Mouse (Mus musculus): Measurements from ENCODE around the gene Cgn.
A peak's percentile ranks its signal among the peaks of the same experiment; 100 is the strongest.

The Cgn gene

GRCm38 (mm10) chr3:94786367-94786835 is at the start of gene Cgn:
TSS of gene Cgn (minus strand) at chr3:94786492.
- DNase-seq: peak; percentile 91 to 92

GRCm38 (mm10) chr3:94835396-94835795 is 49.1 kb upstream of the Cgn start:
- no peak for DNase-seq

DNA sequence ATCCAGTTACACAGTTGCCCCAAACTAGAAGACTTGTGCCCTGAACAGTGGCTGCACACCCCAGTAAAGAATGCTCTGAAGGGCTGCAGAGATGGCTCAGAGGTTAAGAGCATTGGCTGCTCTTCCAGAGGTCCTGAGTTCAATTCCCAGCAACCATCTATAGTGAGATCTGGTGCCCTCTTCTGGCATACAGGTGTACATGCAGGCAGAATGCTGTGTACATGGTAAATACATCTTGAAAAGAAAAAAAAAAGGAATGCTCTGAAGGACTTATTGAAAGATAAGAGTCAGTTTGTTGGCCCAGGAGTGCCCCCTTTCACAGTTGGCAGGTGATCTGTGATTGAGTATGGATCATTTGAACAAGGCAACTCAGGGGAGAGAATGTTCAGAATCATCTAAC is 47.1 kb upstream of the Cgn start:
- no peak for DNase-seq

- DNase-seq: peak; percentile 34 to 59
These were observed 46.4 kb upstream of the Cgn start for GRCm38 (mm10) chr3:94832701-94833100.

- DNase-seq: no peak
These were observed 45.8 kb upstream of the Cgn start for GRCm38 (mm10) chr3:94832100-94832499.

DNA sequence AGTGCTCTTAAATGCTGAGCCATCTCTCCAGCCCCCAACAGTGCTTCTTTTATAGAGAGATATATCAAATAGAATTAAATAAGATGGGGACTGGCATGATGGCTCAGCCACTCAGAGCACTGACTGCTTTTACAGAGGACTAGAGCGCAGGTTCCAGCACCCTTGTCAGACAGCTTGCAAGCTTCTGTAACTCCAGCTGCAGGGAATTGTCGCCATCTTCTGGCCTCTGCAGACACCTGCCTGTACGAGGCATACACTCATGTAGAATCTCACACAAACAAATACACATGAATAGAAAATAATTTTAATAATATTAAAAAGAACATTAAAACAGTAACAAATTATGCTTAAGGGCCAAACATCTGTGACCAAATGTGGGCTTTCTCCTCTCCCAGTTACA is 37.8 kb upstream of the Cgn start:
- no peak for DNase-seq

- no peak for DNase-seq
These were observed 35.8 kb upstream of the Cgn start for GRCm38 (mm10) chr3:94822082-94822481.

GRCm38 (mm10) chr3:94821008-94821638 is 34.8 kb upstream of the Cgn start:
- DNase-seq: peak in 1 of 2 experiments; percentile 36

DNA sequence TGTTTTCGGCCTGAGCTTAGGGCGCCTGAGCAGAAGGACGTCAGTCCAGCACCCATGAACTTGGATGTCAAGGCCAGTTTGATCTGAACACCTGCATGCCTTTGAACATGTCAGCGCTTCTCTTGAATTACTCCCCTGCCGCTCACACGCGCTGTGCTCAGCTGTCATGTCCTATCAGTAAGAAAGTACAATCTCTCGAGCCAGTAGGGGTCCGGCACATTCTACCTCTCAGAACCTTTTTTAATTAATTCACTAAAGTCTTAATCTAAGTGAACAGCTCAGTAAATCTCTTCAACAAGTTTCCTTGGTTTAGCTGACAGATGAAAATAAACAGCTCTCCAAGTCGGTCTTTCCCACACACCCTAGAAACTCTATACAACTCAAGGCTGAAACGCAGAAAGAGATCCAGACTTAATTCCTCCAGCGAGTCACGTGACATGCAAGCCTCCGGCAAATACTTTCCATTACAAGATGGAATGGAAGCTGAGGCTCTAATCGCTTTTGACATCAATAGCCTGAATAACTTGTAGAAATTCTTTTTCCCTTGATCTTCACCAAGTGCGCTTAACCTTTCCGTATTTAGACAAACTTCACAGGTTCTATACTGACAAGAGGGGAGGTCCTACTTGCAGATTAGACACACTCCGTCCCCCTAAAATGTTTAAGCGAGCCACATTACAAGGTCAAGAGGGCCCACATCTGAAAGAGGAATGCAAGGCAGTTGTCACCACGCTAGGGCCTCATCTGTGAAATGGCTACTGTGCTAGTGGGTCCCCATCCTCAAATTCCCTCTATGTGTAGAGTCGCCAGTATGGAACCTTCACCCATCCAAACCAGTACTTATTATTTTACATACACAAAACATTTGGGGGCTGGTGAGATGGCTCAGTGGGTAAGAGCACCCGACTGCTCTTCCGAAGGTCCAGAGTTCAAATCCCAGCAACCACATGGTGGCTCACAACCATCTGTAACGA is 33.4 kb upstream of the Cgn start:
- no peak for DNase-seq

GRCm38 (mm10) chr3:94817731-94818130 is 31.4 kb upstream of the Cgn start:
- peak; percentile 60 to 72 for DNase-seq

GRCm38 (mm10) chr3:94815603-94816002 is 29.3 kb upstream of the Cgn start:
- no peak for DNase-seq

DNA sequence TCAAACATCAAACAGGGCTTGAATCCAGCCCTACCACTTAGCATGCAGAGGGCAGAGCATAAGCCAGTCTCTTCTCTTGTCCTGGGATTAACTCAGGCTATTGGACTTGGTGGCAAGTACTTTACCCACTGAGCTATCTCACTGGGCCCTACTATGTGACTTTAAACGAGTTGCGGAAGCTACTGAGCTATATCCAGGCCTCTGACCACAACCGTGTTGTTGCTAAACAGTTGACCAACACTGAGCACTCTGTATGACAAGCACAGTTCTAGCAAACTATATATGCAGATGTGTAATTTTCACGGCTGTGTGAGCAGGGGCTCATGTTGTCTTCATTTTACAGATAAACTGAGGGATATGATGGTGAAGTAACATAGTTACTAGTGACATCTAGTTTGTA is 28.4 kb upstream of the Cgn start:
- DNase-seq: no peak

- DNase-seq: no peak
These were observed 27.8 kb upstream of the Cgn start for GRCm38 (mm10) chr3:94814063-94814462.

DNA sequence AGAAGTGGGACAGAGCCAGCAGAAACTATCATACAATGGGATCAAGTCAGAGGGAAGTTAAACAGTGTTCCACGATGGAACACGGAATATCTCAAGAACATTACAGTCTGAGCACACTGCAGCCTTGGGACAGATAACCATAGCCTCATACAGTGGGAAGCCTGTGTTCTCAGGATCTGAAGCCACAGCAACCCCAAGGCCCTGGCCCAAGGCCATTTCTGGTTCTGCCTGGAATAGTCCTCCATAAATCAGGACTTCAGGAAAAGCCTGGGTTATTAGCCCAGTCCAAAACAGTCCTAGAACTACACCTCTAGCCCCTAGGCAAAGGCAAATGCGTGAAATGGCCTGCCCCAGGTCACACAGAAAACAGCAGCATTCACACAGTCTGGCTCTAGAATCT is 27.4 kb upstream of the Cgn start:
- no peak for DNase-seq

GRCm38 (mm10) chr3:94811628-94812027 is 25.3 kb upstream of the Cgn start:
- peak in 1 of 2 experiments; percentile 58 for DNase-seq

DNA sequence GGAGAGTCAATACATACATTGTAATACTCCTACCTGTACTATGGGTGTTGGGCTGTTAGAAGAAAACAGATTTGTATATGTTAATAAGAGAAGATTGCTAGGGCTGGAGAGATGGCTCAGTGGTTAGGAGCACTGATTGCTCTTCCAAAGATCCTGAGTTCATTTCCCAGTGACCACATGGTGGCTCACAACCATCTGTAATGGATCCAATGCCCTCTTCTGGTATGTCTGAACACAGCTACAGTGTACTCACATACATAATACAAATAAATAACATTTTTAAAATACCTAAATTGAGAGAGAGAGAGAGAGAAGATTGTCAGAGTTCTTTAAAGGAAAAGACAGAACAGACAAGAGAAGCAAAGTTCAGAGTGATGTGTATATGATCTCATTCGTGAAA is 22.0 kb upstream of the Cgn start:
- no peak for DNase-seq

- DNase-seq: no peak
These were observed 18.7 kb upstream of the Cgn start for GRCm38 (mm10) chr3:94804976-94805375.

DNA sequence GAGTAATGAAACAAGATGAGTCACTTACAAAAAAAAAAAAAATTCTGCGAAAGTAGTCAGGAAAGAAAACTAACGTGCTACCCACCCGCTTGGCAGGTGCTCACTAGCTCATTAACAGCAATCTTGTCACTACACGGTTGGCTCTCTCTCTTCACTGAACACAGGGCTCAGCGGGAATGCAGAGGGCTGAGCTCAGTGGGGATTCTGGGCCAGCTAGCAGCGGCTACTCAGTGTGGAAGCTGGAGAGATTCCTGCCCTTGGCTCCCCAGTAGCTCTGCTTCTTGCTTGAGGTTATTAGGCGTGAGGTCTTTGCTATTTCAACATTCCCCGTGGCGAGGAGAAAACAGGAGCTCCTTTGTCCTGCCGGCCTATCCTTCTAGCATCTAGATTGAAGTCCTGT is 17.9 kb upstream of the Cgn start:
- no peak for DNase-seq

- no peak for DNase-seq
These were observed 9.9 kb upstream of the Cgn start for GRCm38 (mm10) chr3:94796181-94796580.

GRCm38 (mm10) chr3:94795596-94796140 is 9.4 kb upstream of the Cgn start:
- no peak for DNase-seq

GRCm38 (mm10) chr3:94794359-94794758 is 8.1 kb upstream of the Cgn start:
- no peak for DNase-seq

GRCm38 (mm10) chr3:94793672-94794071 is 7.4 kb upstream of the Cgn start:
- DNase-seq: no peak

- no peak for DNase-seq
These were observed 6.0 kb upstream of the Cgn start for GRCm38 (mm10) chr3:94792258-94792657.

- DNase-seq: no peak
These were observed 3.2 kb upstream of the Cgn start for GRCm38 (mm10) chr3:94789516-94789915.

All from kidney, adult 8-10 months (tissue).